Mouse (Mus musculus) E14TG2a.4 (cell line): ENCODE measurements around the gene Nlgn2.

ENCODE experiments used
- H3K27me3 ChIP-seq: 2 replicates; pipeline ENCODE4 v1.6.1; 2014; ENCODE audit warnings: low read length, control low read depth; ENCODE audit not compliant: insufficient read depth
- H3K36me3 ChIP-seq: 2 replicates; pipeline ENCODE4 v1.6.1; 2014; ENCODE audit warnings: low read length, control low read depth; ENCODE audit not compliant: insufficient read depth
- H3K4me1 ChIP-seq: replicated peaks from 2 replicates; pipeline ENCODE4 v1.6.1; 2014; ENCODE audit warnings: low read depth, low read length, control low read depth
- H3K4me3 ChIP-seq: replicated peaks from 2 replicates; pipeline ENCODE4 v1.5.1; 2014; ENCODE audit warnings: mild to moderate bottlenecking, low read length
- H3K9me3 ChIP-seq: 2 replicates; pipeline ENCODE4 v1.6.1; 2014; ENCODE audit warnings: low read length, control low read depth
- CTCF ChIP-seq: conservative IDR thresholded peaks from 2 replicates; pipeline ENCODE4 v1.5.1; 2014; ENCODE audit warnings: low read length
- NANOG ChIP-seq: IDR thresholded peaks from 2 replicates; pipeline ENCODE4 v1.6.1; 2014; ENCODE audit warnings: borderline replicate concordance, low read length, mixed read lengths
- POU5F1 ChIP-seq: IDR thresholded peaks from 2 replicates; pipeline ENCODE4 v1.6.1; 2014; ENCODE audit warnings: low read length, borderline replicate concordance

The Nlgn2 gene

GRCm38 (mm10) chr11:69853994-69854393 lies 16.4 kb upstream of the Nlgn2 start:
- Histone ChIP-seq H3K36me3 (peaks cover 59% of the 10 kb centered on the region), H3K4me3 (0 out of 2 replicates have a peak overlapping the region, but pooled peaks have one; percentile 13), H3K4me1 (peaks cover 70% of the 10 kb centered on the region), H3K27me3 (peaks cover 25% of the 10 kb centered on the region), H3K9me3 (no peaks in the 10 kb centered on the region)
- TF ChIP-seq POU5F1 (no peak), CTCF (no peak), NANOG (no peak)

- Histone ChIP-seq H3K4me1 (peaks cover 65% of the 10 kb centered on the region), H3K36me3 (peaks cover 61% of the 10 kb centered on the region), H3K4me3 (no peak overlapping the region), H3K9me3 (no peaks in the 10 kb centered on the region), H3K27me3 (peaks cover 22% of the 10 kb centered on the region)
- TF ChIP-seq POU5F1 (no peak), CTCF (no peak), NANOG (no peak)
Observed at GRCm38 (mm10) chr11:69850754-69851153, 13.2 kb upstream of the Nlgn2 start.

GRCm38 (mm10) chr11:69849884-69850283 lies 12.3 kb upstream of the Nlgn2 start:
- TF ChIP-seq CTCF (no peak), POU5F1 (no peak), NANOG (no peak)
- peaks cover 65% of the 10 kb centered on the region for H3K4me1 ChIP-seq
- no peaks in the 10 kb centered on the region for H3K9me3 ChIP-seq
- peaks cover 60% of the 10 kb centered on the region for H3K36me3 ChIP-seq
- peaks cover 22% of the 10 kb centered on the region for H3K27me3 ChIP-seq
- no peak overlapping the region for H3K4me3 ChIP-seq

- Histone ChIP-seq H3K9me3 (no peaks in the 10 kb centered on the region), H3K27me3 (peaks cover 22% of the 10 kb centered on the region), H3K4me3 (no peak overlapping the region), H3K36me3 (peaks cover 55% of the 10 kb centered on the region), H3K4me1 (peaks cover 57% of the 10 kb centered on the region)
- TF ChIP-seq CTCF, result no peak
- TF ChIP-seq NANOG, result no peak
- no peak for TF ChIP-seq POU5F1
Observed at GRCm38 (mm10) chr11:69849128-69849527, 11.5 kb upstream of the Nlgn2 start.

GRCm38 (mm10) chr11:69848021-69848420 lies 10.4 kb upstream of the Nlgn2 start:
- peaks cover 51% of the 10 kb centered on the region for H3K36me3 ChIP-seq
- H3K27me3 ChIP-seq, result peaks cover 22% of the 10 kb centered on the region
- peaks cover 46% of the 10 kb centered on the region for H3K4me1 ChIP-seq
- H3K9me3 ChIP-seq, result no peaks in the 10 kb centered on the region
- peak overlapping the region; percentile 86 for H3K4me3 ChIP-seq
- no peak for TF ChIP-seq POU5F1
- TF ChIP-seq NANOG, result no peak
- TF ChIP-seq CTCF, result no peak

- TF ChIP-seq CTCF (no peak), POU5F1 (peak; percentile 23; the same call in 1 of the 2 replicates), NANOG (no peak)
- Histone ChIP-seq H3K9me3 (no peaks in the 10 kb centered on the region), H3K4me3 (peak overlapping the region; percentile 86)
Observed at GRCm38 (mm10) chr11:69846738-69847688, 9.4 kb upstream of the Nlgn2 start.

GRCm38 (mm10) chr11:69846198-69846680 lies 8.7 kb upstream of the Nlgn2 start, which contains the start of gene Plscr3:
TSS of gene Plscr3 (plus strand) at chr11:69846376.
- H3K36me3 ChIP-seq, result peaks cover 33% of the 10 kb centered on the region
- H3K4me1 ChIP-seq, result peaks cover 37% of the 10 kb centered on the region
- TF ChIP-seq NANOG (no peak), POU5F1 (no peak), CTCF (no peak)
- peak within 1 kb of the TSS; percentile 86 for H3K4me3 ChIP-seq
- no peaks in the 10 kb centered on the region for H3K9me3 ChIP-seq
- H3K27me3 ChIP-seq, result peaks cover 22% of the 10 kb centered on the region

More at GRCm38 (mm10) chr11:69846738-69847688, 9.4 kb upstream of the Nlgn2 start:
- Histone ChIP-seq H3K4me1 (peaks cover 42% of the 10 kb centered on the region), H3K36me3 (peaks cover 41% of the 10 kb centered on the region), H3K27me3 (peaks cover 22% of the 10 kb centered on the region)

GRCm38 (mm10) chr11:69838714-69839104 lies 1.1 kb upstream of the Nlgn2 start:
- no peaks in the 10 kb centered on the region for H3K9me3 ChIP-seq
- peaks cover 39% of the 10 kb centered on the region for H3K4me1 ChIP-seq
- H3K36me3 ChIP-seq, result peaks cover 12% of the 10 kb centered on the region
- peak overlapping the region; percentile 85 for H3K4me3 ChIP-seq
- TF ChIP-seq POU5F1 (no peak), NANOG (no peak), CTCF (no peak)
- H3K27me3 ChIP-seq, result peaks cover 34% of the 10 kb centered on the region
